Mouse (Mus musculus) liver, postnatal 0 days (tissue): ENCODE results near the gene Mss51.

ENCODE experiments used
- CTCF ChIP-seq: sonication (generic); IDR thresholded peaks from 2 replicates; pipeline ENCODE4 v1.5.1; 2016; ENCODE audit warnings: antibody characterized with exemption, low read depth
- EP300 ChIP-seq: IDR thresholded peaks from 2 replicates; pipeline ENCODE4 v1.6.1; 2016; ENCODE audit warnings: antibody characterized with exemption, low read depth, mild to moderate bottlenecking

- TF ChIP-seq CTCF (no peak), EP300 (no peak)
These were observed 59.7 kb downstream of the Mss51 start for GRCm38 (mm10) chr14:20436976-20437375.
